Mouse (Mus musculus): ENCODE data around the gene Flii. TPM values are rescaled to one million over a fixed set of nuclear protein-coding genes. Genes with fewer than 3 reads are reported as not detected.

Flii gene
- polyA plus RNA-seq, 1 experiment: 71.6 TPM

GRCm38 (mm10) chr11:60698806-60699523 lies 28.1 kb downstream of the Flii start:
- no peaks in the 10 kb centered on the region for H3K4me1 ChIP-seq (ENCODE audit: control insufficient read depth, insufficient read depth, low read length)
- TF ChIP-seq POLR2A (IDR thresholded peaks at IDR 0.05; ENCODE audit: low read depth, low read length): peak; percentile 61
- no peak for TF ChIP-seq CTCF (IDR thresholded peaks at IDR 0.05; ENCODE audit: borderline replicate concordance, insufficient read depth, low read length)
- peak overlapping the region; percentile 35 for H3K4me3 ChIP-seq (ENCODE audit: insufficient read depth, low read length)

GRCm38 (mm10) chr11:60697561-60697960 lies 29.5 kb downstream of the Flii start:
- no peak overlapping the region for H3K4me3 ChIP-seq (ENCODE audit: insufficient read depth, low read length)
- TF ChIP-seq CTCF (IDR thresholded peaks at IDR 0.05; ENCODE audit: borderline replicate concordance, insufficient read depth, low read length) (no peak), POLR2A (IDR thresholded peaks at IDR 0.05; ENCODE audit: low read depth, low read length) (no peak)
- no peak overlapping the region for H3K27ac ChIP-seq (ENCODE audit: insufficient read depth, low read length)
- no peaks in the 10 kb centered on the region for H3K4me1 ChIP-seq (ENCODE audit: control insufficient read depth, insufficient read depth, low read length)

More at GRCm38 (mm10) chr11:60698806-60699523, 28.1 kb downstream of the Flii start:
- H3K27ac ChIP-seq (ENCODE audit: insufficient read depth, low read length): peak overlapping the region; percentile 58

- Histone ChIP-seq H3K4me3 (ENCODE audit: insufficient read depth, low read length) (no peak overlapping the region), H3K27ac (ENCODE audit: insufficient read depth, low read length) (no peak overlapping the region), H3K4me1 (ENCODE audit: control insufficient read depth, insufficient read depth, low read length) (no peaks in the 10 kb centered on the region)
- TF ChIP-seq CTCF (IDR thresholded peaks at IDR 0.05; ENCODE audit: borderline replicate concordance, insufficient read depth, low read length): no peak
- TF ChIP-seq POLR2A (IDR thresholded peaks at IDR 0.05; ENCODE audit: low read depth, low read length): no peak
These were observed 30.9 kb downstream of the Flii start for GRCm38 (mm10) chr11:60696165-60696564.

Other genes with a start within 250 kb of the Flii start
- gene Alkbh5, start 190.9 kb downstream of the Flii start, polyA plus RNA-seq (2011; ENCODE audit: insufficient read length, low read depth, missing spikeins): 46.4 and 53.5 TPM in 2 replicates
- gene Llgl1, start 27.5 kb downstream of the Flii start, polyA plus RNA-seq (2011; ENCODE audit: insufficient read length, low read depth, missing spikeins): 26.6 and 32.2 TPM in 2 replicates
- gene Mief2, start 1.1 kb upstream of the Flii start, polyA plus RNA-seq (2011; ENCODE audit: insufficient read length, low read depth, missing spikeins): 7.4 and 14.2 TPM in 2 replicates
- gene Top3a, start 50.1 kb upstream of the Flii start, polyA plus RNA-seq (2011; ENCODE audit: insufficient read length, low read depth, missing spikeins): 9.7 and 11.7 TPM in 2 replicates
- 21.4 and 22.2 TPM in 2 replicates for gene Smcr8, start 50.3 kb upstream of the Flii start, polyA plus RNA-seq (2011; ENCODE audit: insufficient read length, low read depth, missing spikeins)
- 12.9 and 14.9 TPM in 2 replicates for gene Shmt1, start 84.5 kb upstream of the Flii start, polyA plus RNA-seq (2011; ENCODE audit: insufficient read length, low read depth, missing spikeins)
- gene Dhrs7b, start 103.4 kb upstream of the Flii start, polyA plus RNA-seq (2011; ENCODE audit: insufficient read length, low read depth, missing spikeins): 19.8 and 21.8 TPM in 2 replicates
- 31.9 and 34.2 TPM in 2 replicates for gene Tmem11, start 152.0 kb upstream of the Flii start, polyA plus RNA-seq (2011; ENCODE audit: insufficient read length, low read depth, missing spikeins)
- 11.7 and 15.1 TPM in 2 replicates for gene Natd1, start 187.5 kb upstream of the Flii start, polyA plus RNA-seq (2011; ENCODE audit: insufficient read length, low read depth, missing spikeins)
- gene Map2k3, start 204.8 kb upstream of the Flii start, polyA plus RNA-seq (2011; ENCODE audit: insufficient read length, low read depth, missing spikeins): 53.3 and 59.2 TPM in 2 replicates